Mouse (Mus musculus): Measurements from ENCODE around the gene Plxnc1. TPM values are rescaled to one million over a fixed set of nuclear protein-coding genes. Genes with fewer than 3 reads are reported as not detected.

Gene Plxnc1
- polyA plus RNA-seq, 1 experiment from 2014 or later = 1.8 TPM

DNA sequence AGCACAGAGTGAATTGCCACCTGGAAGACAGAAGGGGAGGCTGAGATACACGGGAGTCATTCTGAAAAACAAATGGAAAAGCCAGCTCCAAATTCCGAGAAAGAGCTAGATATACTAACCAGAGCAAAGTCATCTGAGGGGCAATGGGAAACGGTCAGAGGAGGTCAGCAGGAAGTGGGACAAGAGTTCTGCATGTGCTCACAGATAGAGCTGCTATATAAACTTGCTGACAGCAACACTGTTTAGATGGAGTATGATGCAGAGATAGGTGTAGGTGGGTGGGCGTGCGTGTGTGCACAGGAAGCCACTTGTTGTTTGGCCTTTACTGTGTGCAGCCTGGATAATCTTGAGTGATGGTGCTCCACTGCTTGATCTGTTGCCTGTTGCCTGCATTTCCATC is 146.5 kb downstream of the Plxnc1 start:
- WGBS (ENCODE audit: insufficient replicate concordance) = 61% methylated on average over 5 of the region's 5 CpGs

DNA sequence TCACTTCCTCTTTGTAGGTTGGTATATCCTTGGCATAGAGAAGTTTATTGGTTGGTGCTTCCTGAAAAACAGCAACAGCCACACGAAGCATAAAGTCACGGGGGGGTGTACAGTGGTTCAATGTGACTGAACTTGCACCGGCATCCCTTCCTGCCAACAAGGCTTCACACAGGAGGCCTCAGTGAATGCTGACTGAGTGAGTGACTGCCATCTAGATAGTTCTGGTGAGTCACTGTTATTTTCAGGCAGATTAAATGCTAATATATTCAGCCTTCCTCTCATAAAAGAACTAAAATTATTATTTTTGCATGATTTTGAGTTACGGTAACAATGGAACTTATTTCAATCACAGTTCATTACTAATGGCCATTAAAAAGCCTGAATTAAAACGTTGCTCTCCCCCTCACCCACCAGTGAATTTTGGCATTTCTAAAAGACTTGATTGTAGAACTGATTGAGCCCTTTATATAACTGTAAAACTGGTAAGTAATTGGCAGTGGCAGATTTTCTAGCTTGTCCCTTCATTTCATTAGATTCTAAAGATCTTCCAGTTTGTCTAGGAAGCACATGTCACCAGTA is 149.9 kb downstream of the Plxnc1 start:
- Histone ChIP-seq H3K9ac (no peak overlapping the region), H3K4me2 (no peak overlapping the region), H3K4me3 (replicated peaks) (no peak overlapping the region), H3K27ac (no peak overlapping the region), H3K36me3 (peaks cover 30% of the 10 kb centered on the region), H3K9me3 (replicated peaks) (no peaks in the 10 kb centered on the region), H3K4me1 (replicated peaks) (0 out of 2 replicates have a peak, but pooled peaks cover 5% of the 10 kb centered on the region), H3K27me3 (no peaks in the 10 kb centered on the region)
- 80% methylated on average over 5 of the region's 5 CpGs for WGBS (ENCODE audit: insufficient replicate concordance)
- DNase-seq (no peak), ATAC-seq (ENCODE audit: low read depth) (no peak)

More for the DNA sequence above, 146.5 kb downstream of the Plxnc1 start:
- Histone ChIP-seq H3K4me1 (replicated peaks) (peaks cover 21% of the 10 kb centered on the region), H3K4me3 (replicated peaks) (no peak overlapping the region), H3K9ac (no peak overlapping the region), H3K27ac (no peak overlapping the region), H3K9me3 (replicated peaks) (no peaks in the 10 kb centered on the region), H3K27me3 (no peaks in the 10 kb centered on the region), H3K4me2 (no peak overlapping the region), H3K36me3 (peaks cover 19% of the 10 kb centered on the region)
- ATAC-seq (ENCODE audit: low read depth) (no peak), DNase-seq (no peak)

DNA sequence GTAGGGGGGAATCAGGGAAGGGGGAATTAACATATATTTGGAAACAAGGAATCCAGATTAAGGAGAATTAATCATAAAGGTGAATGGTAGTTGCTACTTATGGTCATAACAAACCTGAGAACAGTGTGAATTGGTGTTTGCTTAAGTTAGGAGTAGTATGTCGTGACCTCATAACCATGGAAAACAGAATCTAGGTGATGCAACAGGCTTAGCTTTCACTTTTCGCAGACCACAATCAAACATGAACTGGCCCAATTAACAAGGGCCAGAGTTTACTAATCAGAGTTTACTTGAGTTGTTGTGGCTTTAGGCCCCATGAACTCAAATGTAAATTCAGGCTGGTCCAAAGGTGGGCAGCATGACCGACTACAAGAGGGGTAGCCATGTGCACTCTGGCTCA is 150.7 kb downstream of the Plxnc1 start:
- no peak for DNase-seq
- H3K9ac ChIP-seq = no peak overlapping the region
- no peak overlapping the region for H3K4me3 ChIP-seq (replicated peaks)
- H3K4me2 ChIP-seq = no peak overlapping the region
- WGBS (ENCODE audit: insufficient replicate concordance) = 84% methylated on average over 3 of the region's 3 CpGs
- no peak for ATAC-seq (ENCODE audit: low read depth)
- H3K4me1 ChIP-seq (replicated peaks) = no peaks in the 10 kb centered on the region
- H3K27me3 ChIP-seq = no peaks in the 10 kb centered on the region
- H3K9me3 ChIP-seq (replicated peaks) = no peaks in the 10 kb centered on the region
- H3K36me3 ChIP-seq = peaks cover 37% of the 10 kb centered on the region
- no peak overlapping the region for H3K27ac ChIP-seq

GRCm38 (mm10) chr10:94789205-94789604 is 155.4 kb downstream of the Plxnc1 start:
- peaks cover 34% of the 10 kb centered on the region for H3K36me3 ChIP-seq
- 79% methylated on average over 3 of the region's 3 CpGs for WGBS (ENCODE audit: insufficient replicate concordance)
- H3K9ac ChIP-seq = no peak overlapping the region
- H3K4me2 ChIP-seq = no peak overlapping the region
- no peak overlapping the region for H3K27ac ChIP-seq
- H3K27me3 ChIP-seq = no peaks in the 10 kb centered on the region
- H3K4me1 ChIP-seq (replicated peaks) = no peaks in the 10 kb centered on the region
- no peak overlapping the region for H3K4me3 ChIP-seq (replicated peaks)
- ATAC-seq (ENCODE audit: low read depth) (no peak), DNase-seq (no peak)
- H3K9me3 ChIP-seq (replicated peaks) = no peaks in the 10 kb centered on the region

- H3K4me1 ChIP-seq (replicated peaks) = peaks cover 7% of the 10 kb centered on the region
- no peaks in the 10 kb centered on the region for H3K27me3 ChIP-seq
- H3K9me3 ChIP-seq (replicated peaks) = no peaks in the 10 kb centered on the region
- ATAC-seq (ENCODE audit: low read depth) (no peak), DNase-seq (no peak)
- no peak overlapping the region for H3K4me2 ChIP-seq
- 56% methylated on average over 3 of the region's 3 CpGs for WGBS (ENCODE audit: insufficient replicate concordance)
- H3K4me3 ChIP-seq (replicated peaks) = no peak overlapping the region
- no peak overlapping the region for H3K9ac ChIP-seq
- no peaks in the 10 kb centered on the region; the same call in 1 of the 2 replicates for H3K36me3 ChIP-seq
- no peak overlapping the region for H3K27ac ChIP-seq
Observed at GRCm38 (mm10) chr10:94780618-94781262, 163.9 kb downstream of the Plxnc1 start.

GRCm38 (mm10) chr10:94779319-94779718 is 165.3 kb downstream of the Plxnc1 start:
- no peak overlapping the region for H3K4me3 ChIP-seq (replicated peaks)
- no peak overlapping the region for H3K4me2 ChIP-seq
- peaks cover 10% of the 10 kb centered on the region for H3K4me1 ChIP-seq (replicated peaks)
- no peak overlapping the region for H3K27ac ChIP-seq
- WGBS (ENCODE audit: insufficient replicate concordance) = 74% methylated on average over 4 of the region's 4 CpGs
- no peak overlapping the region for H3K9ac ChIP-seq
- no peaks in the 10 kb centered on the region for H3K27me3 ChIP-seq
- no peaks in the 10 kb centered on the region; the same call in 1 of the 2 replicates for H3K36me3 ChIP-seq
- no peaks in the 10 kb centered on the region for H3K9me3 ChIP-seq (replicated peaks)
- ATAC-seq (ENCODE audit: low read depth) (no peak), DNase-seq (no peak)

- DNase-seq = no peak
- no peak overlapping the region for H3K27ac ChIP-seq
- H3K4me1 ChIP-seq (replicated peaks) = peaks cover 10% of the 10 kb centered on the region
- no peak overlapping the region for H3K9ac ChIP-seq
- no peak overlapping the region for H3K4me2 ChIP-seq
- WGBS (ENCODE audit: insufficient replicate concordance) = 84% methylated on average over 3 of the region's 3 CpGs
- H3K9me3 ChIP-seq (replicated peaks) = no peaks in the 10 kb centered on the region
- no peaks in the 10 kb centered on the region for H3K27me3 ChIP-seq
- ATAC-seq (ENCODE audit: low read depth) = no peak
- no peaks in the 10 kb centered on the region; the same call in 1 of the 2 replicates for H3K36me3 ChIP-seq
- no peak overlapping the region for H3K4me3 ChIP-seq (replicated peaks)
Observed at GRCm38 (mm10) chr10:94777576-94777975, 167.1 kb downstream of the Plxnc1 start.

DNA sequence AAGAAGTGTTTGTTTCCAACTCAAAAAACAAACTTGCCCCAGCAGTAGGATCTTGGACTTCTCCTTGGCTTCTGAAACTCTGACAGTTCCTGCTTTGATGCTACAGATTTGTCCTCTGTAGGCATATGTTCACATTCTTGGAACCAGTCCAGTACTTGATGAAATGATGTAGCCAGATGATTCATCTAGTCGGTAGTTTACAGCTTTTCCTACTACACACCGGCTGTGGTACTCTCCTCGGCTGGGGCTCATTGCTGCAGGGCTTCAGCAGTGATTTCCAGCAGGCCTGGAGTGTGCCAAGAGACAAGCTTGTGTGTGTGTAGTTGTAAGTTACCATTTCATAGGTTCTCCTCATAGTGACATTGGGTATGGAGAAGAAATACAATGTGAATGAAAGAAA is 173.1 kb downstream of the Plxnc1 start:
- no peak for DNase-seq
- H3K27me3 ChIP-seq = no peaks in the 10 kb centered on the region
- no peak overlapping the region for H3K27ac ChIP-seq
- 0 out of 2 replicates have a peak, but pooled peaks cover 2% of the 10 kb centered on the region for H3K36me3 ChIP-seq
- H3K4me3 ChIP-seq (replicated peaks) = no peak overlapping the region
- no peak for ATAC-seq (ENCODE audit: low read depth)
- no peak overlapping the region for H3K4me2 ChIP-seq
- no peak overlapping the region for H3K9ac ChIP-seq
- 0 out of 2 replicates have a peak, but pooled peaks cover 3% of the 10 kb centered on the region for H3K4me1 ChIP-seq (replicated peaks)
- H3K9me3 ChIP-seq (replicated peaks) = no peaks in the 10 kb centered on the region
- 81% methylated on average over 3 of the region's 3 CpGs for whole genome bisulfite sequencing (ENCODE audit: insufficient replicate concordance)

DNA sequence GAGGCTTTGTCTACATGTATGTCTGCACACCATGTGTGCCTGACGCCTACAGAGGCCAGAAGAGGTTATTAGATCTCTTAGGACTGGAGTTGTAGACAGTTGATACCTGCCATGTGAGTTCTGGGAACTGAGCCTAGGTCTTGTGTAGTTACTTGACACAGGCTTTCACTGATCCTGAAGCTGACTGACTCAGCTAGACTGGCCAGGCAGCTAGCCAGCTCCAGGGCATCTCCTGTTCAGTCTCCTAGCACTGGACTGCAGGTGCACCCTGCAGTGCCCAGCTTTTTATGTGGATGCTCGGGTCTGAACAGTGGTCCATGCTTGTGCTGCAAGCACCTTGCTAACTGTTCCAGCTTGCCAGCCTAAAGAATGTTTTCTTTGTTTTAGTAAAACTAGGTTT is 197.6 kb downstream of the Plxnc1 start:
- no peaks in the 10 kb centered on the region for H3K4me1 ChIP-seq (replicated peaks)
- no peak overlapping the region for H3K4me2 ChIP-seq
- ATAC-seq (ENCODE audit: low read depth) (no peak), DNase-seq (no peak)
- no peaks in the 10 kb centered on the region for H3K9me3 ChIP-seq (replicated peaks)
- H3K4me3 ChIP-seq (replicated peaks) = no peak overlapping the region
- H3K36me3 ChIP-seq = peaks cover 12% of the 10 kb centered on the region
- no peaks in the 10 kb centered on the region for H3K27me3 ChIP-seq
- 77% methylated on average over 2 of the region's 2 CpGs for WGBS (ENCODE audit: insufficient replicate concordance)
- no peak overlapping the region for H3K27ac ChIP-seq
- H3K9ac ChIP-seq = no peak overlapping the region

DNA sequence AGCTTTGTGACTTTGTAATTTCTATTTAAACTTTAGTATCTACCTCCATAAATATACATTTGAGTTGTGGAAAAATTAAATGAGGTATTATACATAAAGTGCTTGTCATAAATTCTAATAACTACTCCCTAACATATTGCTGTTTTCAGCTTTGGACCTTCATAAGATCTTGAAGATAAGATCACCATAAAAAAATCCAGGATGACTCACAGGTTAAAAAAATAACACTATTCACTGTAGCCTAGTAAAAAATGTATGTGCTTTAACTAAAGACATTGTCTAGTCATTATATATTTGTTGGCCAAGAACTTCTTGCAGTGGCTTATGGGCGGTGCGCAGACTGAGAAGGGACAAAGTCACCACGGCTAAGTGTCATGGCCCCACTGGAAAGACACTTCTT is 203.2 kb downstream of the Plxnc1 start:
- DNase-seq = no peak
- Histone ChIP-seq H3K27ac (no peak overlapping the region), H3K4me2 (no peak overlapping the region), H3K36me3 (no peaks in the 10 kb centered on the region), H3K9me3 (replicated peaks) (no peaks in the 10 kb centered on the region), H3K4me1 (replicated peaks) (no peaks in the 10 kb centered on the region), H3K9ac (no peak overlapping the region), H3K27me3 (no peaks in the 10 kb centered on the region), H3K4me3 (replicated peaks) (no peak overlapping the region)
- ATAC-seq (ENCODE audit: low read depth) = no peak
- 96% methylated on average over 3 of the region's 3 CpGs for WGBS (ENCODE audit: insufficient replicate concordance)

All from liver, embryonic 13.5 days (tissue).